Comparison of ENCODE assay signal across 8 mouse cellular contexts in genomic region chr11:88594010-88594409, GRCm38 (mm10).
A peak's percentile ranks its signal among the peaks of the same experiment; 100 is the strongest.
DNase-seq lines count a peak whose midpoint lies in the region; ATAC-seq lines count a peak whose summit lies in the region.

No protein-coding gene starts in this region.

- no peak overlapping the region for H3K9ac ChIP-seq in forebrain, embryonic 11.5 days (ENCODE audit: low read length)
- H3K9ac ChIP-seq in forebrain, embryonic 16.5 days (replicated peaks; ENCODE audit: low read depth, low read length): no peak overlapping the region
- H3K9ac ChIP-seq in lung, embryonic 16.5 days (ENCODE audit: low read length): no peak overlapping the region
- H3K9ac ChIP-seq in hindbrain, embryonic 15.5 days: no peak overlapping the region
- H3K9ac ChIP-seq in stomach, embryonic 16.5 days (ENCODE audit: low read length): no peak overlapping the region

- H3K27ac ChIP-seq in forebrain, embryonic 11.5 days (ENCODE audit: low read depth, low read length): no peak overlapping the region
- no peak overlapping the region for H3K27ac ChIP-seq in forebrain, embryonic 16.5 days (ENCODE audit: low read length)
- peak overlapping the region; percentile 65 for H3K27ac ChIP-seq in lung, embryonic 16.5 days (ENCODE audit: low read length)
- peak overlapping the region; percentile 40; the same call in 1 of the 2 replicates for H3K27ac ChIP-seq in hindbrain, embryonic 15.5 days (replicated peaks)
- peak overlapping the region; percentile 64 for H3K27ac ChIP-seq in stomach, embryonic 16.5 days (ENCODE audit: low read length)

- H3K9me3 ChIP-seq in forebrain, embryonic 11.5 days (ENCODE audit: control insufficient read depth, low read length): no peaks in the 10 kb centered on the region
- no peaks in the 10 kb centered on the region for H3K9me3 ChIP-seq in forebrain, embryonic 16.5 days (ENCODE audit: control insufficient read depth, low read length)
- no peaks in the 10 kb centered on the region for H3K9me3 ChIP-seq in lung, embryonic 16.5 days (ENCODE audit: control insufficient read depth, low read length)
- H3K9me3 ChIP-seq in hindbrain, embryonic 15.5 days: no peaks in the 10 kb centered on the region
- H3K9me3 ChIP-seq in stomach, embryonic 16.5 days (replicated peaks; ENCODE audit: control insufficient read depth, low read length): no peaks in the 10 kb centered on the region

- 62% methylated on average over 8 of the region's 8 CpGs for WGBS in forebrain, embryonic 11.5 days
- 42% methylated on average over 8 of the region's 8 CpGs for WGBS in forebrain, embryonic 16.5 days
- 18% methylated on average over 7 of the region's 8 CpGs for whole genome bisulfite sequencing in lung, embryonic 16.5 days
- 36% methylated on average over 8 of the region's 8 CpGs for WGBS in hindbrain, embryonic 15.5 days
- WGBS in stomach, embryonic 16.5 days: 18% methylated on average over 7 of the region's 8 CpGs

- no peak overlapping the region for H3K4me3 ChIP-seq in forebrain, embryonic 11.5 days (ENCODE audit: low read depth, low read length)
- no peak overlapping the region for H3K4me3 ChIP-seq in forebrain, embryonic 16.5 days (replicated peaks; ENCODE audit: low read length)
- no peak overlapping the region for H3K4me3 ChIP-seq in lung, embryonic 16.5 days (ENCODE audit: low read length)
- H3K4me3 ChIP-seq in hindbrain, embryonic 15.5 days: no peak overlapping the region
- H3K4me3 ChIP-seq in stomach, embryonic 16.5 days (replicated peaks; ENCODE audit: low read length): no peak overlapping the region

- no peak for ATAC-seq in forebrain, embryonic 11.5 days (replicated peaks; ENCODE audit: low FRiP score)
- no peak for ATAC-seq in forebrain, embryonic 16.5 days
- peak; percentile 45; the same call in 1 of the 2 replicates for ATAC-seq in lung, embryonic 16.5 days (ENCODE audit: low read depth)
- no peak for ATAC-seq in hindbrain, embryonic 15.5 days (ENCODE audit: low FRiP score, low read depth)
- peak; percentile 35; the same call in 1 of the 2 replicates for ATAC-seq in stomach, embryonic 16.5 days (ENCODE audit: insufficient read depth, low FRiP score)
- ATAC-seq in frontal cortex, adult (ENCODE audit: low TSS enrichment): no peak

- no peaks in the 10 kb centered on the region for H3K27me3 ChIP-seq in forebrain, embryonic 11.5 days (ENCODE audit: control insufficient read depth, insufficient read depth, low read length)
- no peaks in the 10 kb centered on the region for H3K27me3 ChIP-seq in forebrain, embryonic 16.5 days (replicated peaks; ENCODE audit: control insufficient read depth, insufficient read depth, low read length)
- H3K27me3 ChIP-seq in lung, embryonic 16.5 days (ENCODE audit: control insufficient read depth, insufficient read depth, low read depth, low read length): no peaks in the 10 kb centered on the region
- H3K27me3 ChIP-seq in hindbrain, embryonic 15.5 days: no peaks in the 10 kb centered on the region
- no peaks in the 10 kb centered on the region for H3K27me3 ChIP-seq in stomach, embryonic 16.5 days (ENCODE audit: control insufficient read depth, insufficient read depth, low read length)

- no peak overlapping the region for H3K4me2 ChIP-seq in forebrain, embryonic 11.5 days (ENCODE audit: low read depth, low read length, severe bottlenecking)
- no peak overlapping the region for H3K4me2 ChIP-seq in forebrain, embryonic 16.5 days (ENCODE audit: low read length)
- H3K4me2 ChIP-seq in lung, embryonic 16.5 days (ENCODE audit: low read depth, low read length): no peak overlapping the region
- no peak overlapping the region for H3K4me2 ChIP-seq in hindbrain, embryonic 15.5 days
- no peak overlapping the region for H3K4me2 ChIP-seq in stomach, embryonic 16.5 days (ENCODE audit: low read depth, low read length)

- peaks cover 13% of the 10 kb centered on the region; the same call in 1 of the 2 replicates for H3K4me1 ChIP-seq in forebrain, embryonic 11.5 days (replicated peaks; ENCODE audit: control insufficient read depth, insufficient read depth, low read length)
- H3K4me1 ChIP-seq in forebrain, embryonic 16.5 days (replicated peaks; ENCODE audit: control insufficient read depth, insufficient read depth, low read length): peaks cover 25% of the 10 kb centered on the region
- peaks cover 29% of the 10 kb centered on the region for H3K4me1 ChIP-seq in lung, embryonic 16.5 days (replicated peaks; ENCODE audit: control insufficient read depth, insufficient read depth, low read length)
- H3K4me1 ChIP-seq in hindbrain, embryonic 15.5 days (replicated peaks): peaks cover 68% of the 10 kb centered on the region
- peaks cover 13% of the 10 kb centered on the region for H3K4me1 ChIP-seq in stomach, embryonic 16.5 days (ENCODE audit: control insufficient read depth, insufficient read depth, low read length)

- DNase-seq in forebrain, embryonic 11.5 days (ENCODE audit: low spot score): peak; percentile 47
- no peak for DNase-seq in lung, postnatal 14 days
- DNase-seq in spleen, postnatal 4 days (ENCODE audit: low spot score in 2 of 2): no peak

- no peaks in the 10 kb centered on the region; the same call in 1 of the 2 replicates for H3K36me3 ChIP-seq in forebrain, embryonic 11.5 days (ENCODE audit: control insufficient read depth, insufficient read depth, low read length)
- no peaks in the 10 kb centered on the region for H3K36me3 ChIP-seq in forebrain, embryonic 16.5 days (ENCODE audit: control insufficient read depth, insufficient read depth)
- no peaks in the 10 kb centered on the region for H3K36me3 ChIP-seq in lung, embryonic 16.5 days (ENCODE audit: control insufficient read depth, insufficient read depth, low read length)
- no peaks in the 10 kb centered on the region; the same call in 1 of the 2 replicates for H3K36me3 ChIP-seq in hindbrain, embryonic 15.5 days
- 0 out of 2 replicates have a peak, but pooled peaks cover 8% of the 10 kb centered on the region for H3K36me3 ChIP-seq in stomach, embryonic 16.5 days (ENCODE audit: control insufficient read depth, insufficient read depth, low read length)

Comparison
In these comparisons a context has a peak if more than half of its experiments do, and no peak if none do; other contexts are left out.
1. ATAC-seq: peak in lung, embryonic 16.5 days (single experiment) and stomach, embryonic 16.5 days (single experiment); none in forebrain, embryonic 11.5 days (single experiment), forebrain, embryonic 16.5 days (single experiment), hindbrain, embryonic 15.5 days (single experiment) and frontal cortex, adult (single experiment).
2. H3K27ac ChIP-seq: peak in lung, embryonic 16.5 days (single experiment), hindbrain, embryonic 15.5 days (single experiment) and stomach, embryonic 16.5 days (single experiment); none in forebrain, embryonic 11.5 days (single experiment) and forebrain, embryonic 16.5 days (single experiment).